Mouse (Mus musculus): ENCODE measurements around the gene Rai14. TPM values are rescaled to one million over a fixed set of nuclear protein-coding genes. Genes with fewer than 3 reads are reported as not detected.

The Rai14 gene
- polyA plus RNA-seq, 1 experiment from 2014 or later = 80.9 TPM

DNA sequence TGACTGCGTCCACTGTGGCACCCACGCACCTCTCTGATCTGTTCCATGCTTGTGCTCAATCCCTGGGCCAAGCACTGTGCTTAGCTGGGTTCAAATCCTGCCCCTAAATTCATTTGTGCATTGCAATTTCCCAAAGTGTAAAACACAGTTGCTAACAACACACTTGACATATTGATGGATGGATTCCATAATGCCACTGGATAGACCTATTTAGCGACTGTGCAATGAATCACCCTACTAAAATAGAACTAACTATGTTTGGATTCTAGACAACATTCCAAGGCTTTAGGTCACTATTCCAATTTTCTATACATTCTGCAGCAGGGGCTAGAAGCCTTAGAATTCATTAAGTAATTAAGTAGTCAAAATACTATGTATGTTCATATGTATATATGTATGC, 73.7 kb downstream of the Rai14 start:
- H3K9ac ChIP-seq (ENCODE audit: low read length) = no peak overlapping the region
- WGBS = 84% methylated on average over 3 of the region's 3 CpGs

DNA sequence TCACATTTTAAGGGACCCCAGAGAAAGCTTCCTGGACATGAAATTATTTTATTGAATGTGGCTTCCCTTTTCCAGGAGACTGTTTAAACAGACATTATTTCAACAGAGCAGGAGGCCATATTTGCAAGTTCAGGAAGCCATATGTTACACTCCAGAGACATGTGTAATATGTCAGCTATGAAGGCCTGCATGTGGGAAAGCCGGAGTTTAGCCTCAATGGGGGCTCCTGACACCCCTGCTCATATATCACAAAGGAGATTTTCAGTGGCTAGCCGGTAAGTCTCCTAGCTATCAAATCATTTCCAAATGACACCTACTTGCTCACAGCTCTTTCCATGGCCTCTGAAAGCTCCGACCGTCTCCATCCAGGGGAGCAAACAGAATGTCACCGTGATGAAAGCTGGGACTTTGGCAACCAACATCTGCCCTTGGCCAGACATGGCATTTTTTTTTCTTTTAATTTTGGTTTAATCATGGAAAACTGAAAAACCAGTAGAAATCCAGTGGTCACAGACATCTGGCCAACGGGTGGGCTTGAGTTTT, 77.1 kb downstream of the Rai14 start:
- no peaks in the 10 kb centered on the region for H3K27me3 ChIP-seq (ENCODE audit: control insufficient read depth, insufficient read depth, low read depth, low read length)
- H3K4me3 ChIP-seq (ENCODE audit: low read length) = no peak overlapping the region
- no peaks in the 10 kb centered on the region for H3K9me3 ChIP-seq (ENCODE audit: control insufficient read depth, low read length)
- H3K4me1 ChIP-seq (replicated peaks; ENCODE audit: control insufficient read depth, insufficient read depth, low read length) = peaks cover 26% of the 10 kb centered on the region
- peaks cover 2% of the 10 kb centered on the region for H3K36me3 ChIP-seq (ENCODE audit: control insufficient read depth, insufficient read depth, low read length)
- H3K27ac ChIP-seq (ENCODE audit: low read length) = no peak overlapping the region
- H3K9ac ChIP-seq (ENCODE audit: low read length) = no peak overlapping the region
- ATAC-seq (ENCODE audit: low read depth) = no peak
- 56% methylated on average over 6 of the region's 6 CpGs for WGBS
- no peak overlapping the region for H3K4me2 ChIP-seq (ENCODE audit: low read depth, low read length)

More for the DNA sequence above, 73.7 kb downstream of the Rai14 start:
- Histone ChIP-seq H3K4me3 (ENCODE audit: low read length) (no peak overlapping the region), H3K27ac (ENCODE audit: low read length) (no peak overlapping the region), H3K9me3 (ENCODE audit: control insufficient read depth, low read length) (no peaks in the 10 kb centered on the region), H3K4me2 (ENCODE audit: low read depth, low read length) (no peak overlapping the region), H3K27me3 (ENCODE audit: control insufficient read depth, insufficient read depth, low read depth, low read length) (no peaks in the 10 kb centered on the region), H3K4me1 (replicated peaks; ENCODE audit: control insufficient read depth, insufficient read depth, low read length) (peaks cover 13% of the 10 kb centered on the region), H3K36me3 (ENCODE audit: control insufficient read depth, insufficient read depth, low read length) (no peaks in the 10 kb centered on the region; the same call in 1 of the 2 replicates)
- no peak for ATAC-seq (ENCODE audit: low read depth)

DNA sequence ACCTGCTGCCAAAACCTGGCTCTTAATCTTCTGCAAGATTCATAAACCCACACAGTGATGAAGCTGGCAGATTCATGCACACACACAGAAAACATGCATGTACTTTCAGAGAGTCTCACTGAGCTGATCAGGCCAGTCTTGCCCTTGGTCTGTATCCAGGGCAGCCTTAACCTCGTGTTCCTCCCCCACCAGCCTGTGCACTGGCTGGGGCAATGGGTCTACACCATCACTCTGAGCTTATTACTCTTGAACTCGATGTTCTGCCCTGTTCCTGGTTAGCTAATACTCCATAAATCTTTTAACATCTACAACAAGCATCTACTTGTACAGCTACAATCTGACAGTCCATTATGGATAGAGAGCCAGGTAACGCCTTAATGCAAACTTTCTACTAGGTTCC, 77.6 kb downstream of the Rai14 start:
- no peak for ATAC-seq (ENCODE audit: low read depth)
- no peak overlapping the region for H3K9ac ChIP-seq (ENCODE audit: low read length)
- no peak overlapping the region for H3K27ac ChIP-seq (ENCODE audit: low read length)
- H3K27me3 ChIP-seq (ENCODE audit: control insufficient read depth, insufficient read depth, low read depth, low read length) = no peaks in the 10 kb centered on the region
- no peaks in the 10 kb centered on the region for H3K9me3 ChIP-seq (ENCODE audit: control insufficient read depth, low read length)
- H3K4me2 ChIP-seq (ENCODE audit: low read depth, low read length) = no peak overlapping the region
- peaks cover 26% of the 10 kb centered on the region for H3K4me1 ChIP-seq (replicated peaks; ENCODE audit: control insufficient read depth, insufficient read depth, low read length)
- H3K4me3 ChIP-seq (ENCODE audit: low read length) = no peak overlapping the region
- WGBS = 62% methylated on average over 3 of the region's 3 CpGs
- peaks cover 2% of the 10 kb centered on the region for H3K36me3 ChIP-seq (ENCODE audit: control insufficient read depth, insufficient read depth, low read length)

DNA sequence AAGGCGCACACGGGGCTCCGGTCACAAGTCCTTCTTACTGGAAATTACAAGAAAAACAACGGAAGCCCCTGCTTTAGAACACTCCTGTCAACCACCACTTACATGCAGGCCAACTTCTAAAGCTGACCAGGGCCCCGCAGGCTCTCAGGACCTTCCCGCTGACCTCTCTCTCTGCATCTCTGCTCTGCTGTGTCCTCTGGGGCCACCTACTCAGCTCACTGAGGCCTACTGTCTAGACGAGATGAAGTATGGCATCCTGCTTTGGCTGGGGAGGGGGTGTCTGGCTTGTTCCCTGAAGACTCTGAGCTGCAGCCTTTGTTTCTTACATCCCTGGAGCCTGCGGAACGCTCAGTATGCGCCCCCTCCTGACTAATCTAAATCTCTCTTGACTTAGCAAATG, 79.3 kb downstream of the Rai14 start:
- Histone ChIP-seq H3K4me2 (ENCODE audit: low read depth, low read length) (no peak overlapping the region), H3K4me3 (ENCODE audit: low read length) (no peak overlapping the region), H3K27ac (ENCODE audit: low read length) (peak overlapping the region; percentile 0), H3K36me3 (ENCODE audit: control insufficient read depth, insufficient read depth, low read length) (peaks cover 7% of the 10 kb centered on the region), H3K27me3 (ENCODE audit: control insufficient read depth, insufficient read depth, low read depth, low read length) (no peaks in the 10 kb centered on the region), H3K4me1 (replicated peaks; ENCODE audit: control insufficient read depth, insufficient read depth, low read length) (peaks cover 26% of the 10 kb centered on the region), H3K9ac (ENCODE audit: low read length) (no peak overlapping the region), H3K9me3 (ENCODE audit: control insufficient read depth, low read length) (no peaks in the 10 kb centered on the region)
- ATAC-seq (ENCODE audit: low read depth) = peak; percentile 77
- 26% methylated on average over 10 of the region's 10 CpGs for WGBS

DNA sequence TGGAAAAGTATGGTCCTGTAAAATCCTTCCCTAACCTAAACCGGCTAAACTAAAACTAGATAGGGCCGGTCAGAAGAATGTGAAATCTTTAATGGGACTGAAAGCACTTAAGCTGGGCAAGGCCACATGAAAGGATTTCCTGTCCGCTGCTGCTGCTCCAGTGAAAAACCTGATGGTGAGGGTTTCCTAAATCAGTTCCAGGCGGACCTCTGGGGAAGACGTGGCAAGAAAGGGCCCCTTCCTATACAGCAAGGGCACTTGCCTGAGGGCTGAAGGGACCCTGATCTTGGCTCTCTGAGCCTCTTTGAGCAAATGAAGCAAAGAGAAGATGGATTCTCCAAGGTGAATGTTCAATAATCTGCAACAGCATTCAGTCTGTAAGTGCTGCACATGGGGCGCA, 80.2 kb downstream of the Rai14 start:
- 0 out of 2 replicates have a peak, but pooled peaks have one; percentile 16 for ATAC-seq (ENCODE audit: low read depth)
- Histone ChIP-seq H3K4me1 (replicated peaks; ENCODE audit: control insufficient read depth, insufficient read depth, low read length) (peaks cover 26% of the 10 kb centered on the region), H3K36me3 (ENCODE audit: control insufficient read depth, insufficient read depth, low read length) (peaks cover 7% of the 10 kb centered on the region), H3K4me3 (ENCODE audit: low read length) (no peak overlapping the region), H3K27ac (ENCODE audit: low read length) (peak overlapping the region; percentile 32), H3K4me2 (ENCODE audit: low read depth, low read length) (no peak overlapping the region), H3K9ac (ENCODE audit: low read length) (no peak overlapping the region), H3K9me3 (ENCODE audit: control insufficient read depth, low read length) (no peaks in the 10 kb centered on the region), H3K27me3 (ENCODE audit: control insufficient read depth, insufficient read depth, low read depth, low read length) (no peaks in the 10 kb centered on the region)
- 36% methylated on average over 6 of the region's 6 CpGs for WGBS

DNA sequence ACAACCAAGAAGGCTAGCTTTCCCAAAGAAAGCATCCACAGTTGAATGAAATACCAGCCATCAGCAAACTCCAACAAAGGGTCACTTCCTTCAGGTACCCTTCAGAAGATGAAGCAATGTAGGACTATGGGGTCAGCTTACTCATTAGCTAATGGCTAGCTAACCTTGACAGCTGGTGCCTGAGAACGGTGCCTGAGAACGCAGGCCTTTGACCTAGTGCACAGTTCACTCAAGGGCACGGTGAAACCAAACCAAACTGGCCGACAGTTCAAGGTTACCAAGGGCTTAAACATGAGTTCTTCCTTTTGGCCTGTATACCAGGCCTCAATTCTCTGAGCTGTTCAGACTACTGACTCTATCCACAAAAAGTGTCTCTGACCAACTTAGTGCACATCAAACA, 81.0 kb downstream of the Rai14 start:
- H3K4me1 ChIP-seq (replicated peaks; ENCODE audit: control insufficient read depth, insufficient read depth, low read length) = peaks cover 29% of the 10 kb centered on the region

DNA sequence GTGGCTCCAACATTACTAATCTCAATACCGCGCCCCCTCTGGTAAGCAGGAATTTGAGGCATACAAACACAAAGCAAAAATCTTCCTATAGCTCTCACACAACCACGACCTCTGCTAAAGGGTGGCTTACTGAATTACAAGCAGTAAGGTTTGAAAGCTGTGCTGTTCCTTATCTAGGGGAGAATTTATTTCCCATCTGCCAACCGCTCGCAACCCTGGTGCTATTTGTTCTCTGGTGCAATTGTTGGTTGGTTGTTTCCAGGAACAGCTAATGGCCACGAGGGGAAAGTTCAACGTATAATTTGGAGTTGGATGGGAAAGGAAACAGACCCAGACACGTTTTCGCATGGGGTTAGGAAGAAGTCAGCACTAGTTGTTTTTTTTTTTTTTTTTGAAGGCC, 81.8 kb downstream of the Rai14 start:
- no peak overlapping the region for H3K27ac ChIP-seq (ENCODE audit: low read length)
- peaks cover 7% of the 10 kb centered on the region; the same call in 1 of the 2 replicates for H3K36me3 ChIP-seq (ENCODE audit: control insufficient read depth, insufficient read depth, low read length)
- 79% methylated on average over 9 of the region's 9 CpGs for WGBS
- no peak overlapping the region for H3K4me3 ChIP-seq (ENCODE audit: low read length)
- H3K27me3 ChIP-seq (ENCODE audit: control insufficient read depth, insufficient read depth, low read depth, low read length) = no peaks in the 10 kb centered on the region
- peaks cover 31% of the 10 kb centered on the region for H3K4me1 ChIP-seq (replicated peaks; ENCODE audit: control insufficient read depth, insufficient read depth, low read length)
- no peaks in the 10 kb centered on the region for H3K9me3 ChIP-seq (ENCODE audit: control insufficient read depth, low read length)
- H3K9ac ChIP-seq (ENCODE audit: low read length) = no peak overlapping the region
- H3K4me2 ChIP-seq (ENCODE audit: low read depth, low read length) = no peak overlapping the region
- no peak for ATAC-seq (ENCODE audit: low read depth)

More for the DNA sequence above, 81.0 kb downstream of the Rai14 start:
- Histone ChIP-seq H3K9ac (ENCODE audit: low read length) (no peak overlapping the region), H3K36me3 (ENCODE audit: control insufficient read depth, insufficient read depth, low read length) (peaks cover 7% of the 10 kb centered on the region; the same call in 1 of the 2 replicates), H3K9me3 (ENCODE audit: control insufficient read depth, low read length) (no peaks in the 10 kb centered on the region), H3K27ac (ENCODE audit: low read length) (no peak overlapping the region), H3K4me2 (ENCODE audit: low read depth, low read length) (no peak overlapping the region), H3K4me3 (ENCODE audit: low read length) (no peak overlapping the region), H3K27me3 (ENCODE audit: control insufficient read depth, insufficient read depth, low read depth, low read length) (no peaks in the 10 kb centered on the region)
- ATAC-seq (ENCODE audit: low read depth) = no peak
- WGBS = 61% methylated on average over 4 of the region's 4 CpGs

DNA sequence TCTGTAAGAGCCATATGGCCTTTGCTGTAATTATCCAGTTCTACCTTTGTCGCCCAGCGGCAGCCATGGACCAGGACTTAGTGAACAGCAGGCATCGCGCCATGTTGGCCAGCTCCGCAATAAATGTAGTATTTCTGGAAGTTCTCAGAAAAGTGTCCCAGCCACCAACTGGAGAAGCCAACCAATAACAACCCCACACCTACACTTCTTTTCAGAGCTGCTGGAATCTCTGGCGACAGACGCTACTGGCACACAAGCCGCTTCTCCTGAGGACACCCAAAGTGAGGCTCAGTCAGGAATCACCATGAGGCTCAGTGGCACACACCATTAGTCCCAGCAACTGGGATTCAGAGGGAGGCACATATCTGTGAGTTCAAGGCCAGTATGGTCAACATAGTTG, 82.4 kb downstream of the Rai14 start:
- Histone ChIP-seq H3K9me3 (ENCODE audit: control insufficient read depth, low read length) (no peaks in the 10 kb centered on the region), H3K36me3 (ENCODE audit: control insufficient read depth, insufficient read depth, low read length) (peaks cover 7% of the 10 kb centered on the region; the same call in 1 of the 2 replicates), H3K27ac (ENCODE audit: low read length) (no peak overlapping the region), H3K9ac (ENCODE audit: low read length) (no peak overlapping the region), H3K4me1 (replicated peaks; ENCODE audit: control insufficient read depth, insufficient read depth, low read length) (peaks cover 28% of the 10 kb centered on the region), H3K4me2 (ENCODE audit: low read depth, low read length) (no peak overlapping the region), H3K4me3 (ENCODE audit: low read length) (no peak overlapping the region), H3K27me3 (ENCODE audit: control insufficient read depth, insufficient read depth, low read depth, low read length) (no peaks in the 10 kb centered on the region)
- 97% methylated on average over 8 of the region's 8 CpGs for WGBS
- ATAC-seq (ENCODE audit: low read depth) = no peak

DNA sequence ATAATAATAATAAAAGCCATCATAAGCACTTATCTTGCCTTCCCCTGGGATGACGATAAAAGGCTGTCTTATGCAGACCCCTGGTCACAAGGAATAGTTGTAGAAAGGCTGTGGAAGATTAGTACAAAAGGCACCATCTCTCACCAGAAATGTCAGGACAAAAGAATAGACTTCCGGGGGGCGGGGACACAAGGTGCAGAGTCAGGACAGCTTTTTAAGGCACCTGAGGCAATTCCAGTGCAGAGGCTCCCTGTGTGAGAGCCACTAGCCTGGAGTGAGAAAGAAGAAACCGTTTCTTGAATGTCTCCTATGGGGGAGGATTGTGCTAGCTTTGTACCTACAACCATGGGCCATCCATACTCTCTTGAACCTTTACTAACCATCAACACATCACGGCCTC, 82.9 kb downstream of the Rai14 start:
- H3K9me3 ChIP-seq (ENCODE audit: control insufficient read depth, low read length) = no peaks in the 10 kb centered on the region
- ATAC-seq (ENCODE audit: low read depth) = no peak
- H3K9ac ChIP-seq (ENCODE audit: low read length) = no peak overlapping the region
- H3K4me1 ChIP-seq (replicated peaks; ENCODE audit: control insufficient read depth, insufficient read depth, low read length) = peaks cover 28% of the 10 kb centered on the region
- WGBS = 94% methylated on average over 5 of the region's 5 CpGs
- H3K36me3 ChIP-seq (ENCODE audit: control insufficient read depth, insufficient read depth, low read length) = peaks cover 7% of the 10 kb centered on the region; the same call in 1 of the 2 replicates
- no peak overlapping the region for H3K4me3 ChIP-seq (ENCODE audit: low read length)
- H3K27ac ChIP-seq (ENCODE audit: low read length) = no peak overlapping the region
- H3K4me2 ChIP-seq (ENCODE audit: low read depth, low read length) = no peak overlapping the region
- no peaks in the 10 kb centered on the region for H3K27me3 ChIP-seq (ENCODE audit: control insufficient read depth, insufficient read depth, low read depth, low read length)

Measured in lung, embryonic 16.5 days (tissue).